9 mouse cellular contexts compared by ENCODE assay signal in genomic region chr11:84760622-84761196, GRCm38 (mm10). TPM values are rescaled to one million over a fixed set of nuclear protein-coding genes. Genes with fewer than 3 reads are reported as not detected.
DNase-seq lines count a peak whose midpoint lies in the region; ATAC-seq lines count a peak whose summit lies in the region.
"Had no signal": no experiment of that assay in that cellular context is flagged by ENCODE, and none has a peak within 500 bp of the region (broad histone marks: within the 10 kb centered on the region; RNA-seq: fewer than 3 reads in every experiment).

No protein-coding gene starts in this region.

- peaks cover 60% of the 10 kb centered on the region for H3K27me3 ChIP-seq in forebrain, embryonic 12.5 days
- 0 out of 2 replicates have a peak, but pooled peaks cover 3% of the 10 kb centered on the region for H3K27me3 ChIP-seq in midbrain, embryonic 14.5 days (ENCODE audit: control insufficient read depth, insufficient read depth, low read length)

- peak; percentile 42 for DNase-seq in cerebellum, adult 8-10 months
- DNase-seq in layer of hippocampus, adult 11-12 months (ENCODE audit: low spot score): peak; percentile 68
- DNase-seq in midbrain, embryonic 14.5 days: peak; percentile 92
- DNase-seq in adrenal gland, postnatal 25 days: no peak
- no peak for DNase-seq in ovary, postnatal 14 days (ENCODE audit: low spot score)
- DNase-seq in ovary, adult 18-20 months (ENCODE audit: low spot score): no peak

- no peak overlapping the region for H3K9ac ChIP-seq in forebrain, embryonic 12.5 days
- H3K9ac ChIP-seq in midbrain, embryonic 14.5 days (replicated peaks; ENCODE audit: low read length): no peak overlapping the region

- peak; percentile 84 for ATAC-seq in forebrain, embryonic 12.5 days (ENCODE audit: low FRiP score)
- peak; percentile 80 for ATAC-seq in midbrain, embryonic 14.5 days (ENCODE audit: low FRiP score, low TSS enrichment)
- no peak for ATAC-seq in granulocyte monocyte progenitor cell, adult 5-6 weeks (replicated peaks; ENCODE audit: poor library complexity, severe bottlenecking)

- H3K4me1 ChIP-seq in forebrain, embryonic 12.5 days: peaks cover 37% of the 10 kb centered on the region
- peaks cover 47% of the 10 kb centered on the region for H3K4me1 ChIP-seq in midbrain, embryonic 14.5 days (ENCODE audit: control insufficient read depth, insufficient read depth, low read length)
- H3K4me1 ChIP-seq: megakaryocyte, embryonic 14.5 days had no signal

- H3K4me2 ChIP-seq in forebrain, embryonic 12.5 days: peak overlapping the region; percentile 31
- peak overlapping the region; percentile 45 for H3K4me2 ChIP-seq in midbrain, embryonic 14.5 days (ENCODE audit: low read length)

- 0 out of 2 replicates have a peak, but pooled peaks cover under 1% of the 10 kb centered on the region for H3K9me3 ChIP-seq in forebrain, embryonic 12.5 days
- H3K9me3 ChIP-seq in midbrain, embryonic 14.5 days (ENCODE audit: control insufficient read depth, low read length): no peaks in the 10 kb centered on the region

- H3K4me3 ChIP-seq in forebrain, embryonic 12.5 days (replicated peaks): no peak overlapping the region
- 0 out of 2 replicates have a peak overlapping the region, but pooled peaks have one; percentile 0 for H3K4me3 ChIP-seq in midbrain, embryonic 14.5 days (replicated peaks; ENCODE audit: low read depth, low read length)
- H3K4me3 ChIP-seq: megakaryocyte, embryonic 14.5 days had no signal

- H3K36me3 ChIP-seq in forebrain, embryonic 12.5 days (replicated peaks): no peaks in the 10 kb centered on the region
- no peaks in the 10 kb centered on the region for H3K36me3 ChIP-seq in midbrain, embryonic 14.5 days (ENCODE audit: control insufficient read depth, insufficient read depth, low read length)

- 20% methylated on average over 15 of the region's 15 CpGs for WGBS in forebrain, embryonic 12.5 days
- WGBS in midbrain, embryonic 14.5 days: 2% methylated on average over 15 of the region's 15 CpGs

- H3K27ac ChIP-seq in forebrain, embryonic 12.5 days: peak overlapping the region; percentile 47
- peak overlapping the region; percentile 83 for H3K27ac ChIP-seq in midbrain, embryonic 14.5 days (replicated peaks; ENCODE audit: low read depth, low read length)

RNA-seq across cellular contexts. Expression of gene Mrm1, which starts 58.6 kb away (rescaled TPM):
- 10.5 and 10.7 TPM in 2 replicates for polyA plus RNA-seq in forebrain, embryonic 12.5 days (2016; fragmentation: Nextera tagmentation; extraction: Ambion mirVana)
- polyA plus RNA-seq in midbrain, embryonic 14.5 days (2014; fragmentation: Nextera tagmentation; extraction: Ambion mirVana): 8.5 and 11.9 TPM in 2 replicates
- total RNA-seq in adrenal gland, postnatal 25 days (2021): 16.9 and 21.8 TPM in 2 replicates
- total RNA-seq in granulocyte monocyte progenitor cell, adult 5-6 weeks (2014; fragmentation: Nextera tagmentation): 8.1 and 10.9 TPM in 2 replicates
- total RNA-seq in granulocyte monocyte progenitor cell, adult 5-6 weeks (2017): 6.8 and 9.2 TPM in 2 replicates

Comparison
In these comparisons a context has a peak if more than half of its experiments do, and no peak if none do; other contexts are left out.
1. DNase-seq: peak in cerebellum, adult 8-10 months (single experiment), layer of hippocampus, adult 11-12 months (single experiment) and midbrain, embryonic 14.5 days (single experiment); none in adrenal gland, postnatal 25 days (single experiment), ovary, postnatal 14 days (single experiment) and ovary, adult 18-20 months (single experiment).